Mouse (Mus musculus): Measurements from ENCODE around the gene Fars2. TPM values are rescaled to one million over a fixed set of nuclear protein-coding genes. Genes with fewer than 3 reads are reported as not detected.

Gene Fars2
- polyA plus RNA-seq, 1 experiment from 2014 or later = 35.8 TPM

DNA sequence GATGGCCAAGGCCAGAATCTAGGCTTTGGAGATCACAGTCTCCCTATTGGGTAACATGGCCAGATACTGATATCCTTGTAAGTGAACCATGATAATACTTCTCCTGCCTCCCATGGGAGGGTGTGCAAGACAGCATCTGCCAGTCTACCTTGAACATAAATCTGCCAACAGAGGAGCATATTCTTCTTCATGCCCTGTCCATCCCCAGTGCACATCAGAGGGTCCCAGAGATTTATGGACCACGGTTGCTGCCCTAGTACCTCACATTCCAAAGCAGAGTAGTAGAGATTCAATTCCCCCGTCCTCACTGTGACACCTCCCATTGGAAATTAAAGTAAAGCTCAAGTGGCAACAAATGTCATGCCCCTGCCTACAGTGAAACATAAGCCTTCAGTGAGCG, 361.0 kb downstream of the Fars2 start:
- no peak overlapping the region for H3K4me3 ChIP-seq
- no peak for DNase-seq (ENCODE audit: low spot score)
- WGBS = 59% methylated on average over 3 of the region's 3 CpGs

DNA sequence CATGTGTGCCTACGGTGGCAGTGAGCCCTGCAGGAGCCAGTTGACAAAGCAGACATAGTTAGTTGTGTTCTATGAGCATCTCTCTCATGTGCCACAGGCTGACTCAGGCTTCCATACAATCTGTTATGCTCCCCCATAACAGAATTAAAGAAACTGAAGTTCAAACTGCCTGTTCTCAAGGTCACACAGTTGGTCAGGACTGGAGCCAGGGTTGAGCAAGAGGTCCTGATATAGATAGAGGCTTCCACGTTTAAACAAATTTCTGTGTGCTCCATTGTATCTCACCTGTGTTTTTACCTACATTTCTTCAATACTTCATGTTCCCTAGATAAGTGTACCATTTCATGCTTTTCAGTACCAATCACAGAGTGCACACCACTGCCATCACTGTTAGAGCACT, 362.9 kb downstream of the Fars2 start:
- Histone ChIP-seq H3K27me3 (ENCODE audit: insufficient read depth, poor library complexity, severe bottlenecking) (no peaks in the 10 kb centered on the region), H3K27ac (no peak overlapping the region), H3K4me3 (no peak overlapping the region), H3K4me1 (peaks cover 15% of the 10 kb centered on the region), H3K36me3 (no peaks in the 10 kb centered on the region), H3K9me3 (no peaks in the 10 kb centered on the region)
- WGBS = 83% methylated on average over 2 of the region's 2 CpGs
- DNase-seq (ENCODE audit: low spot score) = no peak

More for the DNA sequence above, 361.0 kb downstream of the Fars2 start:
- Histone ChIP-seq H3K36me3 (no peaks in the 10 kb centered on the region), H3K4me1 (peaks cover 15% of the 10 kb centered on the region), H3K9me3 (no peaks in the 10 kb centered on the region), H3K27ac (no peak overlapping the region), H3K27me3 (ENCODE audit: insufficient read depth, poor library complexity, severe bottlenecking) (no peaks in the 10 kb centered on the region)

GRCm38 (mm10) chr13:36484391-36484790, 367.2 kb downstream of the Fars2 start:
- H3K4me3 ChIP-seq = no peak overlapping the region
- WGBS = 91% methylated on average over 2 of the region's 2 CpGs
- H3K4me1 ChIP-seq = peaks cover 5% of the 10 kb centered on the region
- DNase-seq (ENCODE audit: low spot score) = no peak
- H3K27ac ChIP-seq = no peak overlapping the region
- H3K36me3 ChIP-seq = no peaks in the 10 kb centered on the region
- H3K27me3 ChIP-seq (ENCODE audit: insufficient read depth, poor library complexity, severe bottlenecking) = no peaks in the 10 kb centered on the region
- H3K9me3 ChIP-seq = no peaks in the 10 kb centered on the region

- 89% methylated on average over 11 of the region's 11 CpGs for WGBS
- H3K27ac ChIP-seq = no peak overlapping the region
Measured at GRCm38 (mm10) chr13:36486756-36487155, 369.5 kb downstream of the Fars2 start.

DNA sequence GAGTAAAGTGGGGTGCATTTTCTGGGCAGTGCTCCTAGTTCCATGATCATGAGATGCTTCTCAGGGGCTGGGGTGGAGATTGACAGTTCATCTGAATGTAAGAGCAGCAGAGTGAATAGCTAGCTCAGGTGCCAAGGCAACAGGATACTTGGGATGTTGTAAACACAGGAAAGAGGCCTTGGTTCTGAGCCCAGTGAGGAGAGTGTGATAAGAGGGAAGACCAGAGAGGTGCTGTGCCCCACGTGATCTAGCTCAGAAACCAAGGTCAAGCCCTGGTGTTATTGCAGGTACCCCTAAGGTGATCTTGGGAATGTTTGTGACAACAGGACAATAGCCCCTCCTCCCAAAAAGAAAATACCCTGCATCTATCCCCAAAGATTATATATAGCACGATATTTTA, 372.2 kb downstream of the Fars2 start:
- Histone ChIP-seq H3K27me3 (ENCODE audit: insufficient read depth, poor library complexity, severe bottlenecking) (no peaks in the 10 kb centered on the region), H3K4me1 (peaks cover 14% of the 10 kb centered on the region), H3K4me3 (no peak overlapping the region), H3K36me3 (no peaks in the 10 kb centered on the region), H3K27ac (no peak overlapping the region), H3K9me3 (no peaks in the 10 kb centered on the region)
- 58% methylated on average over 2 of the region's 2 CpGs for WGBS
- no peak for DNase-seq (ENCODE audit: low spot score)

More at GRCm38 (mm10) chr13:36486756-36487155, 369.5 kb downstream of the Fars2 start:
- no peaks in the 10 kb centered on the region for H3K27me3 ChIP-seq (ENCODE audit: insufficient read depth, poor library complexity, severe bottlenecking)
- no peak for DNase-seq (ENCODE audit: low spot score)
- H3K36me3 ChIP-seq = no peaks in the 10 kb centered on the region
- H3K4me3 ChIP-seq = no peak overlapping the region
- peaks cover 14% of the 10 kb centered on the region for H3K4me1 ChIP-seq
- H3K9me3 ChIP-seq = no peaks in the 10 kb centered on the region

- Histone ChIP-seq H3K27ac (0 out of 2 replicates have a peak overlapping the region, but pooled peaks have one; percentile 29), H3K4me3 (no peak overlapping the region), H3K36me3 (no peaks in the 10 kb centered on the region), H3K27me3 (ENCODE audit: insufficient read depth, poor library complexity, severe bottlenecking) (no peaks in the 10 kb centered on the region), H3K4me1 (peaks cover 14% of the 10 kb centered on the region), H3K9me3 (no peaks in the 10 kb centered on the region)
- WGBS = 68% methylated on average over 7 of the region's 7 CpGs
- DNase-seq (ENCODE audit: low spot score) = no peak
Measured at GRCm38 (mm10) chr13:36490612-36491011, 373.4 kb downstream of the Fars2 start.

DNA sequence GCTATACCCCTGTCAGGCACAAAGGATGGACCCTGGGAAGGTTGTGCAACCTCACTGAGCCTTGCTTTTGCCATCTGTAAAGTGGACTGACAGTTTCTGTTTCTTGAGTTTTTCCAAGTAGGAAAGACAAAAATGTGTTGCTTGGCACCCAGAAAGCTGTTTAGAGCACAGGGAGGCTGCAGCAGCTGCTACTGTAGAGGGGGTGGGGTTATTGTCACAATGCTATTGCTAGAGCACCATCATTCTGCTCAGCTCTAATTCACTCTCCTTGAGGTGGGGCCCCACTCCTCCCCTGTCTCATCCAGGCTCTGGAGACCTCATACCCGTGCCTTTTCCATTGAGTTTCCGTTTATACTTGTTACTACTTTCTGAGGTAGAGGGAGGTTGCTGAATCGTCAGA, 375.2 kb downstream of the Fars2 start:
- Histone ChIP-seq H3K4me1 (peaks cover 14% of the 10 kb centered on the region), H3K9me3 (no peaks in the 10 kb centered on the region), H3K4me3 (no peak overlapping the region), H3K27me3 (ENCODE audit: insufficient read depth, poor library complexity, severe bottlenecking) (no peaks in the 10 kb centered on the region), H3K27ac (no peak overlapping the region), H3K36me3 (no peaks in the 10 kb centered on the region)
- no peak for DNase-seq (ENCODE audit: low spot score)
- WGBS = 80% methylated on average over 3 of the region's 3 CpGs

DNA sequence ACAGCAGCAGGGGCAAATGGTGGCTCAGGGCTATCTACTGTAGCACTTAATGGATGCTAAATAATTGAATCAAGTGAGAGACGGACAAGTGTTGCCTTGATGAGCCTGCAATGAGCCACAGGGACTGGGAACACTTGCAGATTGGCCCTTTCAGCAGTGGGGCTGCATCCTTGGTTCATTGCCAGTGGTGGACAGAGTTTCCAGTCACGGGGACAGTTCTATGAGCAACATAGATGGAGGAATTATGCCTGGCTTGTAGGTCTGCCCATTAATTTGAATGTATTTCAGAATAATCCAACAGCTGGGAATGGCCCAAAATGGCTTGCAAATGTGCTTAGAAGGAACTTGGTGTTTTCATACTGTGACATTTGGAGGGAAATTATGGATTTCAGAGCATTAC, 376.1 kb downstream of the Fars2 start:
- Histone ChIP-seq H3K4me3 (no peak overlapping the region), H3K36me3 (no peaks in the 10 kb centered on the region), H3K4me1 (peaks cover 14% of the 10 kb centered on the region), H3K27ac (no peak overlapping the region), H3K9me3 (no peaks in the 10 kb centered on the region), H3K27me3 (ENCODE audit: insufficient read depth, poor library complexity, severe bottlenecking) (no peaks in the 10 kb centered on the region)
- DNase-seq (ENCODE audit: low spot score) = no peak
- 76% methylated on average over 2 of the region's 2 CpGs for WGBS

GRCm38 (mm10) chr13:36493762-36494161, 376.6 kb downstream of the Fars2 start:
- Histone ChIP-seq H3K27ac (no peak overlapping the region), H3K9me3 (no peaks in the 10 kb centered on the region), H3K36me3 (no peaks in the 10 kb centered on the region), H3K4me3 (no peak overlapping the region), H3K4me1 (peaks cover 14% of the 10 kb centered on the region), H3K27me3 (ENCODE audit: insufficient read depth, poor library complexity, severe bottlenecking) (no peaks in the 10 kb centered on the region)
- WGBS = 85% methylated on average over 7 of the region's 7 CpGs
- no peak for DNase-seq (ENCODE audit: low spot score)

DNA sequence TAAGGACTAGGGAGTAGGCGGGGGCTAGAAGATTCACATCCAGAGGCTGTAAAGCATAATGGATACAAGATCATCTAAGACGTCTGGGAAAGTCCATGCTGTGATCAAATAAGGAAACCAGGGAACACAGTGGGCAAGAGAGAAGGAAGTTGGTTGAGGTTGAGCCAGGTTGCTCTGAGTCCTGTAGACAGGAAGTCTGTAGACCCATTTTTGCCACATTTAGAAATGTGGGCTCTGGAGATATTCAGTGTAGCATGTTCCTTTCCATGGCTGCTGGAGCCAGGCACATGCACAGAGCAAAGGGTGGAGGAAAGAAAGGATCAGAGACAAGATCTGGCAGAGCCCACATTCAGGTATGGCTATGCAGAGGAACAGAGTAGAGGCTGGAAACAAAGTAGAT, 378.8 kb downstream of the Fars2 start:
- 76% methylated on average over 2 of the region's 2 CpGs for whole genome bisulfite sequencing
- no peaks in the 10 kb centered on the region for H3K27me3 ChIP-seq (ENCODE audit: insufficient read depth, poor library complexity, severe bottlenecking)
- no peak overlapping the region for H3K27ac ChIP-seq
- no peaks in the 10 kb centered on the region for H3K36me3 ChIP-seq
- no peak overlapping the region for H3K4me3 ChIP-seq
- no peaks in the 10 kb centered on the region for H3K9me3 ChIP-seq
- no peaks in the 10 kb centered on the region for H3K4me1 ChIP-seq
- DNase-seq (ENCODE audit: low spot score) = no peak

DNA sequence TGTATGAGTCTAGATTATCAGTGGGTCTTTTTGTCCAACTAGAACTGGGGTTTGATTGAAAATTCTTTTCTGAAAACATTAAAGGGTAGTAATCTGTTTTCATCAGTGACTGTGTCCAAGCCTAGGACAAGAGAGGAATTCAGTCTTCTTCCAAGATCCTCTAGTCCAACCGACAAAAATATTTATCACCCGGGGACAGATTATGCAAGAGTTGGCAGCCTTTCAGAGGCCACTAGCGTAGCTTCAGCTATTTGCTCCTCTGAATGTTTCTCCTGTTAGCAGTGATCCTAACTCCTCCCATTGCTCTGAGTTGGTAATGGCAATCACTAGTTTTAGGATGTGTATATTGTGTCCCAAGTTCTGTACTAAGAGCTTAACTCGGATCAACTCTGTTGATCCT, 380.1 kb downstream of the Fars2 start:
- Histone ChIP-seq H3K27ac (no peak overlapping the region), H3K27me3 (ENCODE audit: insufficient read depth, poor library complexity, severe bottlenecking) (no peaks in the 10 kb centered on the region), H3K36me3 (no peaks in the 10 kb centered on the region), H3K4me1 (no peaks in the 10 kb centered on the region), H3K9me3 (no peaks in the 10 kb centered on the region), H3K4me3 (no peak overlapping the region)
- 75% methylated on average over 4 of the region's 4 CpGs for WGBS
- no peak for DNase-seq (ENCODE audit: low spot score)

DNA sequence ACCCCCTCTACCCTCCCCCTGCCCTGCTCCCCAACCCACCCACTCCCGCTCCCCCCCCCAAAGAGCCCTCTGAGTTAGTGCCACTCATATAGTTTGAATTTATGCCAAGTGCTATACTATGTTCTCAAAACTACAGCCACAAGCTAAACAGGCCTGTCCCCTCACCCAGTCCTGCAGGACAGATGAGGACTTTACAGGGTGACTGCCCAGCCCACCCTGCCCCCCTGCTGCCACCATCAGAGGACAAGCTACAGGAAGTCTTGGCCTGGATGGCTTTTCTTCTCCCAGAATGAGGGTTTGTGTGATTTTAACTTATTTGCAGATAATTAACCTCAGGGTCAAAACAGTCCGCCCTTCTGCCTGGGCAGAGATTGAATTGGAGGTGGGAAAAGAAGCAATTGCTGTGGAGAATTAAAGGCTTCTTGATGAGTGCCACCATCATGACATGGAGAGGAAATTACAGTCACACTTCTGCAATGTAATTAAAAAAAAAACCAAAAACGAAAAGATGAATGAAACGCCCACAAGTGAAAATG, 383.2 kb downstream of the Fars2 start:
- H3K9me3 ChIP-seq = no peaks in the 10 kb centered on the region
- H3K4me3 ChIP-seq = no peak overlapping the region
- no peaks in the 10 kb centered on the region for H3K36me3 ChIP-seq
- 82% methylated on average over 4 of the region's 4 CpGs for WGBS
- peaks cover 18% of the 10 kb centered on the region for H3K4me1 ChIP-seq
- H3K27me3 ChIP-seq (ENCODE audit: insufficient read depth, poor library complexity, severe bottlenecking) = no peaks in the 10 kb centered on the region
- no peak for DNase-seq (ENCODE audit: low spot score)
- no peak overlapping the region for H3K27ac ChIP-seq

GRCm38 (mm10) chr13:36503551-36503950, 386.3 kb downstream of the Fars2 start:
- Histone ChIP-seq H3K4me1 (peaks cover 21% of the 10 kb centered on the region), H3K9me3 (no peaks in the 10 kb centered on the region), H3K4me3 (no peak overlapping the region), H3K27ac (peak overlapping the region; percentile 22; the same call in 1 of the 2 replicates), H3K27me3 (ENCODE audit: insufficient read depth, poor library complexity, severe bottlenecking) (no peaks in the 10 kb centered on the region), H3K36me3 (no peaks in the 10 kb centered on the region)
- DNase-seq (ENCODE audit: low spot score) = no peak
- WGBS = 44% methylated on average over 3 of the region's 3 CpGs

GRCm38 (mm10) chr13:36503991-36504390, 386.8 kb downstream of the Fars2 start:
- H3K27ac ChIP-seq = no peak overlapping the region
- H3K9me3 ChIP-seq = no peaks in the 10 kb centered on the region
- WGBS = 63% methylated on average over 7 of the region's 7 CpGs
- no peaks in the 10 kb centered on the region for H3K27me3 ChIP-seq (ENCODE audit: insufficient read depth, poor library complexity, severe bottlenecking)
- H3K4me1 ChIP-seq = peaks cover 21% of the 10 kb centered on the region
- H3K36me3 ChIP-seq = no peaks in the 10 kb centered on the region
- H3K4me3 ChIP-seq = no peak overlapping the region
- no peak for DNase-seq (ENCODE audit: low spot score)
